Mouse (Mus musculus) olfactory bulb, adult 2 months (tissue): ENCODE data around the gene Slc24a4.

Source experiments
- CTCF ChIP-seq: fragments of 200-500 bp; IDR thresholded peaks from 2 replicates; pipeline ENCODE4 v1.5.1; 2012; ENCODE audit warnings: low read depth, mild to moderate bottlenecking, low read length, moderate library complexity; ENCODE audit not compliant: insufficient read depth
- POLR2A ChIP-seq: fragments of 200-500 bp; IDR thresholded peaks from 2 replicates; pipeline ENCODE4 v1.6.1; 2012; ENCODE audit warnings: mild to moderate bottlenecking, low read depth, low read length, moderate library complexity; ENCODE audit not compliant: insufficient read depth

- TF ChIP-seq POLR2A (no peak), CTCF (no peak)
Observed at GRCm38 (mm10) chr12:102261933-102262396, 133.4 kb downstream of the Slc24a4 start.
